Mouse (Mus musculus) MEL (cell line): ENCODE results near the gene Dnaaf3. TPM values are rescaled to one million over a fixed set of nuclear protein-coding genes. Genes with fewer than 3 reads are reported as not detected.
A peak's percentile ranks its signal among the peaks of the same experiment; 100 is the strongest.

Experiments
- DNase-seq: peaks from one replicate; pipeline ENCODE4 v3.0.0; 2011; ENCODE audit warnings: low read depth, low spot score
- H3K27ac ChIP-seq: 2 replicates; pipeline ENCODE4 v1.5.1; 2012; ENCODE audit warnings: low read depth, mild to moderate bottlenecking, control low read depth, low read length, moderate library complexity; ENCODE audit not compliant: control insufficient read depth
- H3K27me3 ChIP-seq, 2 experiments: fragments of 150-350 bp in 1 of 2; sonication (generic) in 1 of 2; 2 replicates each; pipeline ENCODE4 v1.6.1; 2012; ENCODE audit warnings: low read length in 2 of 2, mild to moderate bottlenecking in 2 of 2, improper control_type of control experiment in 1 of 2, moderate library complexity in 1 of 2; ENCODE audit not compliant: insufficient read depth in 2 of 2, control insufficient read depth in 1 of 2
- H3K36me3 ChIP-seq, 2 experiments: 2 replicates each; pipeline ENCODE4 v1.6.1; 2012 to 2014; ENCODE audit warnings: low read length in 2 of 2, improper control_type of control experiment in 1 of 2, inconsistent platforms in 1 of 2, mild to moderate bottlenecking in 1 of 2; ENCODE audit not compliant: insufficient read depth in 2 of 2, control insufficient read depth in 1 of 2
- H3K4me1 ChIP-seq, 2 experiments: fragments of 150-350 bp in 1 of 2; sonication (generic) in 1 of 2; 2 replicates each; pipeline ENCODE4 v1.6.1; 2012; ENCODE audit warnings: low read length in 2 of 2, improper control_type of control experiment in 1 of 2, mild to moderate bottlenecking in 1 of 2; ENCODE audit not compliant: insufficient read depth in 2 of 2, control insufficient read depth in 1 of 2
- H3K4me3 ChIP-seq, 2 experiments: fragments of 150-350 bp in 1 of 2; sonication (generic) in 1 of 2; 2 replicates each; pipeline ENCODE4 v1.5.1; 2012; ENCODE audit warnings: low read depth in 2 of 2, low read length in 2 of 2, mild to moderate bottlenecking in 2 of 2, moderate library complexity in 2 of 2, control low read depth in 1 of 2, improper control_type of control experiment in 1 of 2; ENCODE audit not compliant: control insufficient read depth in 1 of 2, insufficient read depth in 1 of 2
- H3K79me2 ChIP-seq: 2 replicates; pipeline ENCODE4 v1.6.1; 2012; ENCODE audit warnings: mild to moderate bottlenecking, low read length, moderate library complexity; ENCODE audit not compliant: control insufficient read depth, poor library complexity, insufficient read depth
- H3K9ac ChIP-seq: 2 replicates; pipeline ENCODE4 v1.6.1; 2012; ENCODE audit warnings: low read depth, mild to moderate bottlenecking, control low read depth, low read length, moderate library complexity; ENCODE audit not compliant: control insufficient read depth, poor library complexity, severe bottlenecking
- H3K9me3 ChIP-seq: fragments of 150-350 bp; sonication (generic); replicated peaks from 2 replicates; pipeline ENCODE4 v1.6.1; 2012; ENCODE audit warnings: mild to moderate bottlenecking, low read length, improper control_type of control experiment, moderate library complexity; ENCODE audit not compliant: insufficient read depth
- CHD1 ChIP-seq: IDR thresholded peaks from 2 replicates; pipeline ENCODE4 v1.6.1; 2012; ENCODE audit warnings: low read depth, mild to moderate bottlenecking, inconsistent platforms, low read length, improper control_type of control experiment
- CTCF ChIP-seq, 3 experiments: IDR thresholded peaks in 2 of 3; conservative IDR thresholded peaks in 1 of 3; 2 replicates each; pipeline ENCODE4 v1.5.1; 2011 to 2012; ENCODE audit warnings: low read length in 3 of 3, low read depth in 2 of 3, mild to moderate bottlenecking in 2 of 3, improper control_type of control experiment in 1 of 3, inconsistent platforms in 1 of 3, mixed read lengths in 1 of 3, moderate library complexity in 1 of 3; ENCODE audit not compliant: control insufficient read depth in 1 of 3, insufficient read depth in 1 of 3, poor library complexity in 1 of 3, severe bottlenecking in 1 of 3
- EP300 ChIP-seq, 2 experiments: IDR thresholded peaks; 2 replicates each; pipeline ENCODE4 v1.6.1; 2011; ENCODE audit warnings: improper control_type of control experiment in 2 of 2, low read length in 2 of 2, low read depth in 1 of 2, mild to moderate bottlenecking in 1 of 2
- GABPA ChIP-seq: IDR thresholded peaks from 2 replicates; pipeline ENCODE4 v1.6.1; 2012; ENCODE audit warnings: low read depth, mild to moderate bottlenecking, inconsistent platforms, low read length, improper control_type of control experiment, moderate library complexity
- GATA1 ChIP-seq: IDR thresholded peaks from 2 replicates; pipeline ENCODE4 v1.6.1; 2011; ENCODE audit warnings: low read depth, low read length, improper control_type of control experiment
- JUND ChIP-seq: IDR thresholded peaks from 2 replicates; pipeline ENCODE4 v1.6.1; 2011; ENCODE audit warnings: low read depth, mild to moderate bottlenecking, improper control_type of control experiment, low read length
- KAT2A ChIP-seq: conservative IDR thresholded peaks from 2 replicates; pipeline ENCODE4 v1.6.1; 2012; ENCODE audit warnings: low read depth, low read length, improper control_type of control experiment, inconsistent platforms
- MAFK ChIP-seq: IDR thresholded peaks from 2 replicates; pipeline ENCODE4 v1.6.1; 2011; ENCODE audit warnings: low read depth, mild to moderate bottlenecking, low read length, improper control_type of control experiment, borderline replicate concordance
- MXI1 ChIP-seq: IDR thresholded peaks from 2 replicates; pipeline ENCODE4 v1.6.1; 2011; ENCODE audit warnings: mild to moderate bottlenecking, low read depth, low read length, improper control_type of control experiment
- MYB ChIP-seq: IDR thresholded peaks from 2 replicates; pipeline ENCODE4 v1.6.1; 2011; ENCODE audit warnings: mild to moderate bottlenecking, low read depth, low read length, improper control_type of control experiment
- MYC ChIP-seq: IDR thresholded peaks from 2 replicates; pipeline ENCODE4 v1.6.1; 2011; ENCODE audit warnings: low read depth, mild to moderate bottlenecking, low read length, improper control_type of control experiment, moderate library complexity
- NELFE ChIP-seq: IDR thresholded peaks from 2 replicates; pipeline ENCODE4 v1.6.1; 2011; ENCODE audit warnings: low read depth, low read length, improper control_type of control experiment
- POLR2A ChIP-seq, 2 experiments: IDR thresholded peaks; 2 replicates each; pipeline ENCODE4 v1.6.1; 2011 to 2012; ENCODE audit warnings: low read length in 2 of 2, mild to moderate bottlenecking in 2 of 2, control low read depth in 1 of 2, improper control_type of control experiment in 1 of 2, low read depth in 1 of 2, moderate library complexity in 1 of 2; ENCODE audit not compliant: control insufficient read depth in 1 of 2, insufficient read depth in 1 of 2, poor library complexity in 1 of 2
- POLR2AphosphoS2 ChIP-seq: IDR thresholded peaks from 2 replicates; pipeline ENCODE4 v1.6.1; 2011; ENCODE audit warnings: low read length, improper control_type of control experiment
- POLR2AphosphoS5 ChIP-seq: IDR thresholded peaks from 2 replicates; pipeline ENCODE4 v1.6.1; 2012; ENCODE audit warnings: low read depth, borderline replicate concordance, mild to moderate bottlenecking, inconsistent platforms, low read length, moderate library complexity, mixed read lengths
- RCOR1 ChIP-seq: IDR thresholded peaks from 2 replicates; pipeline ENCODE4 v1.6.1; 2012; ENCODE audit warnings: low read depth, mild to moderate bottlenecking, inconsistent platforms, low read length, improper control_type of control experiment
- SIN3A ChIP-seq: IDR thresholded peaks from 2 replicates; pipeline ENCODE4 v1.6.1; 2012; ENCODE audit warnings: low read length, improper control_type of control experiment, inconsistent platforms
- TAL1 ChIP-seq: IDR thresholded peaks from 2 replicates; pipeline ENCODE4 v1.6.1; 2012; ENCODE audit warnings: mild to moderate bottlenecking, inconsistent platforms, low read length, moderate library complexity, mixed read lengths
- TBP ChIP-seq: IDR thresholded peaks from 2 replicates; pipeline ENCODE4 v1.8.0; 2011; ENCODE audit warnings: low read depth, low read length, improper control_type of control experiment
- TCF12 ChIP-seq: IDR thresholded peaks from 2 replicates; pipeline ENCODE4 v1.6.1; 2014; ENCODE audit warnings: low read depth, mild to moderate bottlenecking, inconsistent platforms, low read length, improper control_type of control experiment, moderate library complexity
- USF1 ChIP-seq: IDR thresholded peaks from 2 replicates; pipeline ENCODE4 v1.6.1; 2014; ENCODE audit warnings: low read depth, mild to moderate bottlenecking, inconsistent platforms, low read length, improper control_type of control experiment, moderate library complexity
- USF2 ChIP-seq, 2 experiments: IDR thresholded peaks; 2 replicates each; pipeline ENCODE4 v1.6.1; 2011 to 2012; ENCODE audit warnings: improper control_type of control experiment in 2 of 2, low read length in 2 of 2, borderline replicate concordance in 1 of 2, inconsistent platforms in 1 of 2, low read depth in 1 of 2, mild to moderate bottlenecking in 1 of 2; ENCODE audit not compliant: insufficient read depth in 1 of 2
- ZC3H11A ChIP-seq: IDR thresholded peaks from 2 replicates; pipeline ENCODE4 v1.6.1; 2012; ENCODE audit warnings: low read depth, mild to moderate bottlenecking, inconsistent platforms, low read length, improper control_type of control experiment
- ZKSCAN1 ChIP-seq: IDR thresholded peaks from 2 replicates; pipeline ENCODE4 v1.6.1; 2012; ENCODE audit warnings: low read depth, mild to moderate bottlenecking, inconsistent platforms, low read length, improper control_type of control experiment, moderate library complexity
- ZMIZ1 ChIP-seq: IDR thresholded peaks from 2 replicates; pipeline ENCODE4 v1.6.1; 2012; ENCODE audit warnings: low read depth, mild to moderate bottlenecking, inconsistent platforms, low read length, improper control_type of control experiment, moderate library complexity
- ZNF384 ChIP-seq: IDR thresholded peaks from 2 replicates; pipeline ENCODE4 v1.6.1; 2012; ENCODE audit warnings: low read depth, mild to moderate bottlenecking, inconsistent platforms, low read length, improper control_type of control experiment
- polyA plus RNA-seq, 2 experiments: library from polyadenylated mRNA; stranded (reverse) in 1 of 2; unstranded in 1 of 2; fragments of >175 nt in 1 of 2; fragments of >200 nt in 1 of 2; gene quantifications; 2 replicates each; pipeline versions ENCODE4 v1.2.1 to v1.2.4; 2012; ENCODE audit warnings: low replicate concordance in 2 of 2, low read depth in 1 of 2; ENCODE audit not compliant: insufficient read length in 2 of 2, insufficient read depth in 1 of 2, missing spikeins in 1 of 2
- total RNA-seq: library from RNA; depleted of rRNA; stranded (reverse); fragments of 300-350 nt; gene quantifications from 2 replicates; pipeline ENCODE4 v1.2.3, GENCODE M21; 2012

Dnaaf3 gene
- total and polyA plus RNA-seq, 3 experiments, result 0.73 to 2.9 TPM; not detected in 1

DNA sequence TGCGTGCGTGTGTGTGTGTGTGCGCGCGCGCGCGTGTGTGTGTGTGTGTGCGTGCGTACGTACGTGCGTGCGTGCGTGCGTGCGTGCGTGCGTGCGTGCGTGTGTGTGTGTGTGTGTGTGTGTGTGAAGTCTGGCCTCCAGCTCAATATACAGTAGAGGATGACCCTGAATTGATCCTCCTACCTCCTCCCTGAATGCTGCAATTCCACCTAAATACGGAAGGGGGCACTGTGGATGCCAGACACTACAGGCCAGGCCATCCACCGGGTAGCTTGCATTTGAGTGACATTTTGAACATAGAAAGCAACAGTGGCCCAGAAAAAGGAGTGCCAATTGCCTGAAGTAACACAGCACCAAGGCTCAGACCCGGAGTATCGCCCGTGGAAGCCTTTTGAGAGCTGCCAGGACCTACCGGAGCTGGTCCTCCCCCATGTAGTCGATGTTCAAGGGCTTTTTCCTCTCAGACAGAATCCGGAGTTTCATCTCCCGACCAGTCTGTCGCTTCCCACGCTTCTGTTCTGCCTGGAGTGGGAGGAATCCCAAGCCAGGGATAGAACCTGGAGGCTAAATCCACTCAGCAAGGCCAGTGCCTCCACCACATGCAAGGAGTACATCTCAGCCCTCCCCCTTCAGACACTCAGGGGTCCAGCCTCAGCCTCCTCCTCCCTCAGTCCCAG lies 24.1 kb downstream of the Dnaaf3 start (continued):
- TF ChIP-seq ZC3H11A (no peak), CHD1 (no peak), GATA1 (no peak)

DNA sequence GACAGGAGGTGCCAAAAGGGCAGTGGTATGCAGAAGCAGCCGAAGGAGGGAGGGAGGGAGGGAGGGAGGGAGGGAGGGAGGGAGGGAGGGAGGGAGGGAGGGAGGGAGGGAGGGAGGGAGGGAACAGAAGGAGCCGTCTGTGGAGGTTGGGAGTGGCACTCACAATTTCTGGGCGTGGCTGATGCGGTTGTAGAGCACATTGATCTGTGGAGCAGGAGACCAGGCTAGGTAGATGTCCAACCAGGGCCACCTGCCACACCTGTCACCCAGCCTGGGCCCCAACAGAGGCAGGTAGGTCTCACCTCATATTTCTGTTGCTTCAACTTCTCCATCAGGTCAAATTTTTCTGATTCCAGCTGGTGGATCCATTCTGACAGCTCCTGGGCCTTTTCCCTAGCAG lies 25.0 kb downstream of the Dnaaf3 start:
- H3K9ac ChIP-seq, result peak overlapping the region; percentile 65
- H3K4me3 ChIP-seq, result peak overlapping the region; percentile 48 to 73
- H3K27me3 ChIP-seq, result no peaks in the 10 kb centered on the region
- peaks cover 0 to 46% of the 10 kb centered on the region in 2 experiments; a peak in 2 of 4 replicates for H3K36me3 ChIP-seq
- H3K9me3 ChIP-seq, result no peaks in the 10 kb centered on the region
- H3K79me2 ChIP-seq, result no peaks in the 10 kb centered on the region
- DNase-seq, result peak; percentile 88
- peak overlapping the region; percentile 97 for H3K27ac ChIP-seq
- peaks cover 13 to 51% of the 10 kb centered on the region in 2 experiments for H3K4me1 ChIP-seq
- TF ChIP-seq MXI1, result 0 out of 2 replicates have a peak, but pooled peaks have one; percentile 19
- TF ChIP-seq MYB, result no peak
- peak; percentile 49 for TF ChIP-seq NELFE
- 0 out of 2 replicates have a peak, but pooled peaks have one; percentile 21 for TF ChIP-seq TBP
- peak; percentile 35 to 60; a peak in 2 of 4 replicates for TF ChIP-seq POLR2A (IDR thresholded peaks at IDR 0.05; ENCODE audit: control insufficient read depth in 1 of 2, insufficient read depth in 1 of 2, low read depth in 1 of 2, low read length in 2 of 2, poor library complexity in 1 of 2)
- peak; percentile 14; the same call in 1 of the 2 replicates for TF ChIP-seq SIN3A
- TF ChIP-seq ZNF384, result no peak

DNA sequence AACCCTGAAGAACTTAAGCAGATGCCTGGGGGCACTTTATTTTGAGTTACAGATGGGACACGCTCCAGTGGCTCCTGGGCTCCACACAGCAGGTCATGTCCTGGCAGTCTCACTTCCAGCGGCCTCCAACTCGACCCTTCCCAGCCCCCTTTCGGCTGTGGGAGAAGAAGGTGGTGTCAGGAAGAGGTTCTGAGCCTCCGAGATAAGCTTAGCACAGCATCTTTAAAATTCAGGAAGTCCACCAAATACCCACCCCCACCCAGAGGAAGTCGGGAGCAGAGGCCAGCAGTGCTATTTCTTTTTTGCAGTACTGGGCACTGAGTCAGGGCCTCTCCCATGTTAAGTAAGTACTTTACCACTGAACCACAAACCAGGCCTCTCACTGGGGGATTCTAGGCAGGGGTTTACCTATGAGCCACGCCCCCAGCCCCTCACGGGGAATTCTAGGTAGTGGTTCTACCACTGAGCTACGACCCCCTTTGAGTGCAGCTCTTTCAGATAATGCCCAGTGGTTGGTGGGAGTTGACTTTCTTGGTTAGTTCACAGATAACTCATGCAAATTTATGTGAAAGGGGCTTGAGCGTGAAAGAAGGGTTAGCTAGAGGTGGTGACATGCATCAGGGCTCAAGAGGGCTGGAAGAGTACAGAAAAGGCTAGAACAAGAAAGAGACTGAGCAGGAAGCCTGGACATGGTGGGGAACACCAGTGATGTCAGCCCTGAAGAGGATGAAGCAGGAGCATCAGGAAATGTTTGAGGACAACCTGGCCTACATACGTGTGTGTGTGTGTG lies 27.4 kb downstream of the Dnaaf3 start:
- peak; percentile 88 for DNase-seq
- peaks cover 10 to 43% of the 10 kb centered on the region in 2 experiments for H3K4me1 ChIP-seq
- TF ChIP-seq POLR2AphosphoS5 (no peak), MYB (no peak), POLR2A (IDR thresholded peaks at IDR 0.05; ENCODE audit: control insufficient read depth in 1 of 2, insufficient read depth in 1 of 2, low read depth in 1 of 2, low read length in 2 of 2, poor library complexity in 1 of 2) (peak in 1 of 2 experiments; percentile 47; a peak in 2 of 4 replicates), TBP (peak; percentile 64), KAT2A (no peak), MYC (no peak), NELFE (peak; percentile 41; the same call in 1 of the 2 replicates), SIN3A (peak; percentile 73), CTCF (IDR thresholded peaks at IDR 0.05 in 2 of 3, conservative IDR thresholded peaks at IDR 0.05 in 1 of 3; ENCODE audit: control insufficient read depth in 1 of 3, insufficient read depth in 1 of 3, low read depth in 2 of 3, low read length in 3 of 3, poor library complexity in 1 of 3, severe bottlenecking in 1 of 3) (no peak), ZKSCAN1 (no peak), RCOR1 (peak; percentile 67; the same call in 1 of the 2 replicates), USF2 (IDR thresholded peaks at IDR 0.05; ENCODE audit: borderline replicate concordance in 1 of 2, insufficient read depth in 1 of 2, low read depth in 1 of 2, low read length in 2 of 2) (no peak), TCF12 (peak; percentile 84), JUND (no peak), EP300 (IDR thresholded peaks at IDR 0.05; ENCODE audit: low read depth in 1 of 2, low read length in 2 of 2) (peak; percentile 79 to 86), GABPA (no peak), POLR2AphosphoS2 (no peak), MAFK (peak; percentile 71), TAL1 (peak; percentile 83), USF1 (no peak), ZMIZ1 (no peak)

More for the DNA sequence above, 27.4 kb downstream of the Dnaaf3 start:
- H3K9me3 ChIP-seq, result no peaks in the 10 kb centered on the region
- H3K36me3 ChIP-seq, result peaks cover 0 to 38% of the 10 kb centered on the region in 2 experiments; a peak in 2 of 4 replicates
- H3K27ac ChIP-seq, result peak overlapping the region; percentile 93
- H3K79me2 ChIP-seq, result peaks cover 19% of the 10 kb centered on the region
- peak overlapping the region; percentile 53 for H3K9ac ChIP-seq
- no peaks in the 10 kb centered on the region for H3K27me3 ChIP-seq
- peak overlapping the region; percentile 18 to 24 for H3K4me3 ChIP-seq
